Mouse (Mus musculus): ENCODE measurements around the gene Nfyc. TPM values are rescaled to one million over a fixed set of nuclear protein-coding genes. Genes with fewer than 3 reads are reported as not detected.

The Nfyc gene
- total and polyA plus RNA-seq, 3 experiments: 39.5 to 178 (median 64.8) TPM

GRCm38 (mm10) chr4:120749601-120750000 lies 81.8 kb downstream of the Nfyc start:
- H3K27me3 ChIP-seq (ENCODE audit: control insufficient read depth in 1 of 2, insufficient read depth in 2 of 2, low read length in 2 of 2): no peaks in the 10 kb centered on the region
- no peaks in the 10 kb centered on the region for H3K79me2 ChIP-seq (ENCODE audit: control insufficient read depth, insufficient read depth, low read length, poor library complexity)
- H3K27ac ChIP-seq (ENCODE audit: control insufficient read depth, low read depth, low read length): no peak overlapping the region
- H3K4me1 ChIP-seq (ENCODE audit: control insufficient read depth in 1 of 2, insufficient read depth in 2 of 2, low read length in 2 of 2): peaks cover 0 to 6% of the 10 kb centered on the region in 2 experiments; a peak in 2 of 4 replicates
- H3K9me3 ChIP-seq (replicated peaks; ENCODE audit: insufficient read depth, low read length): no peaks in the 10 kb centered on the region
- DNase-seq (ENCODE audit: low read depth, low spot score): no peak
- no peak overlapping the region for H3K4me3 ChIP-seq (ENCODE audit: control insufficient read depth in 1 of 2, insufficient read depth in 1 of 2, low read depth in 2 of 2, low read length in 2 of 2)
- no peak overlapping the region for H3K9ac ChIP-seq (ENCODE audit: control insufficient read depth, low read depth, low read length, poor library complexity, severe bottlenecking)
- TF ChIP-seq ELF1 (IDR thresholded peaks at IDR 0.05; ENCODE audit: low read depth, low read length) (no peak), BHLHE40 (IDR thresholded peaks at IDR 0.05; ENCODE audit: borderline replicate concordance, low read depth, low read length) (no peak), TCF12 (IDR thresholded peaks at IDR 0.05; ENCODE audit: low read depth, low read length) (no peak), POLR2A (IDR thresholded peaks at IDR 0.05; ENCODE audit: control insufficient read depth in 1 of 2, insufficient read depth in 1 of 2, low read depth in 1 of 2, low read length in 2 of 2, poor library complexity in 1 of 2) (no peak), CHD2 (IDR thresholded peaks at IDR 0.05; ENCODE audit: low read length) (no peak), NELFE (IDR thresholded peaks at IDR 0.05; ENCODE audit: low read depth, low read length) (no peak)
- no peaks in the 10 kb centered on the region for H3K36me3 ChIP-seq (ENCODE audit: control insufficient read depth in 1 of 2, insufficient read depth in 2 of 2, low read length in 2 of 2)

- H3K4me3 ChIP-seq (ENCODE audit: control insufficient read depth in 1 of 2, insufficient read depth in 1 of 2, low read depth in 2 of 2, low read length in 2 of 2): no peak within 1 kb of the TSS
- H3K36me3 ChIP-seq (ENCODE audit: control insufficient read depth in 1 of 2, insufficient read depth in 2 of 2, low read length in 2 of 2): no peaks in the 10 kb centered on the region
- H3K27me3 ChIP-seq (ENCODE audit: control insufficient read depth in 1 of 2, insufficient read depth in 2 of 2, low read length in 2 of 2): no peaks in the 10 kb centered on the region
- peaks cover 0 to 6% of the 10 kb centered on the region in 2 experiments; a peak in 2 of 4 replicates for H3K4me1 ChIP-seq (ENCODE audit: control insufficient read depth in 1 of 2, insufficient read depth in 2 of 2, low read length in 2 of 2)
- no peaks in the 10 kb centered on the region for H3K9me3 ChIP-seq (replicated peaks; ENCODE audit: insufficient read depth, low read length)
- H3K79me2 ChIP-seq (ENCODE audit: control insufficient read depth, insufficient read depth, low read length, poor library complexity): no peaks in the 10 kb centered on the region
- H3K9ac ChIP-seq (ENCODE audit: control insufficient read depth, low read depth, low read length, poor library complexity, severe bottlenecking): no peak within 1 kb of the TSS
- no peak for DNase-seq (ENCODE audit: low read depth, low spot score)
- TF ChIP-seq TCF12 (IDR thresholded peaks at IDR 0.05; ENCODE audit: low read depth, low read length): no peak
- TF ChIP-seq NELFE (IDR thresholded peaks at IDR 0.05; ENCODE audit: low read depth, low read length): no peak
- TF ChIP-seq BHLHE40 (IDR thresholded peaks at IDR 0.05; ENCODE audit: borderline replicate concordance, low read depth, low read length): no peak
- TF ChIP-seq CTCF (IDR thresholded peaks at IDR 0.05 in 2 of 3, conservative IDR thresholded peaks at IDR 0.05 in 1 of 3; ENCODE audit: control insufficient read depth in 1 of 3, insufficient read depth in 1 of 3, low read depth in 2 of 3, low read length in 3 of 3, poor library complexity in 1 of 3, severe bottlenecking in 1 of 3): no peak
- TF ChIP-seq CHD1 (IDR thresholded peaks at IDR 0.05; ENCODE audit: low read depth, low read length): no peak
- no peak for TF ChIP-seq MAFK (IDR thresholded peaks at IDR 0.05; ENCODE audit: borderline replicate concordance, low read depth, low read length)
- TF ChIP-seq MEF2A (IDR thresholded peaks at IDR 0.05; ENCODE audit: extremely low read depth, insufficient replicate concordance, low read depth, low read length, poor library complexity, severe bottlenecking): no peak
- TF ChIP-seq MAZ (IDR thresholded peaks at IDR 0.05; ENCODE audit: low read depth, low read length): no peak
- TF ChIP-seq MAX (IDR thresholded peaks at IDR 0.05; ENCODE audit: low read length): no peak
- TF ChIP-seq NRF1 (IDR thresholded peaks at IDR 0.05; ENCODE audit: insufficient read depth, low read depth, low read length, poor library complexity, severe bottlenecking): no peak
- TF ChIP-seq SMC3 (IDR thresholded peaks at IDR 0.05; ENCODE audit: low read depth, low read length): no peak
- TF ChIP-seq GATA1 (IDR thresholded peaks at IDR 0.05; ENCODE audit: low read depth, low read length): no peak
- no peak within 1 kb of the TSS for H3K27ac ChIP-seq (ENCODE audit: control insufficient read depth, low read depth, low read length)
Observed at GRCm38 (mm10) chr4:120747941-120748866, 83.2 kb downstream of the Nfyc start, which contains the start of gene Kcnq4. TSS of gene Kcnq4 (minus strand) at chr4:120748612.

All from MEL (cell line).